ENCODE assay signal across 15 mouse cellular contexts in genomic region chr3:101660176-101660575, GRCm38 (mm10). TPM values are rescaled to one million over a fixed set of nuclear protein-coding genes. Genes with fewer than 3 reads are reported as not detected.
DNase-seq lines count a peak whose midpoint lies in the region; ATAC-seq lines count a peak whose summit lies in the region.
"Had no signal": no experiment of that assay in that cellular context is flagged by ENCODE, and none has a peak within 500 bp of the region (broad histone marks: within the 10 kb centered on the region; RNA-seq: fewer than 3 reads in every experiment).

No protein-coding gene starts in this region.

- DNase-seq in forebrain, embryonic 10.5 days (ENCODE audit: extremely low spot score, low spot score): no peak
- DNase-seq in adrenal gland, postnatal 36 days: no peak
- DNase-seq in cerebellum, adult 11 months: no peak
- no peak for DNase-seq in cerebellum, adult 11-12 months
- DNase-seq: adrenal gland, adult 2 months; gastrocnemius, postnatal 10 days; kidney, postnatal 10 days; thymus, postnatal 14 days had no signal

- no peaks in the 10 kb centered on the region for H3K36me3 ChIP-seq in forebrain, embryonic 13.5 days (ENCODE audit: poor library complexity, severe bottlenecking)
- H3K36me3 ChIP-seq in forebrain, embryonic 10.5 days (replicated peaks): no peaks in the 10 kb centered on the region
- H3K36me3 ChIP-seq in forebrain, embryonic 15.5 days: no peaks in the 10 kb centered on the region
- H3K36me3 ChIP-seq in hindbrain, embryonic 16.5 days (ENCODE audit: control insufficient read depth, insufficient read depth, low read length): no peaks in the 10 kb centered on the region
- no peaks in the 10 kb centered on the region for H3K36me3 ChIP-seq in midbrain, embryonic 13.5 days
- H3K36me3 ChIP-seq: limb, embryonic 10.5 days had no signal

- H3K27ac ChIP-seq in forebrain, embryonic 13.5 days: peak overlapping the region; percentile 55
- no peak overlapping the region for H3K27ac ChIP-seq in forebrain, embryonic 10.5 days
- H3K27ac ChIP-seq in forebrain, embryonic 15.5 days (replicated peaks): peak overlapping the region; percentile 41
- H3K27ac ChIP-seq in hindbrain, embryonic 16.5 days (ENCODE audit: low read depth, low read length): peak overlapping the region; percentile 70
- H3K27ac ChIP-seq in midbrain, embryonic 13.5 days: peak overlapping the region; percentile 84
- H3K27ac ChIP-seq: limb, embryonic 10.5 days; liver, embryonic 14.5 days had no signal

- no peak for ATAC-seq in forebrain, embryonic 13.5 days
- 0 out of 2 replicates have a peak, but pooled peaks have one; percentile 3 for ATAC-seq in forebrain, embryonic 15.5 days (replicated peaks)
- ATAC-seq in hindbrain, embryonic 16.5 days: 0 out of 2 replicates have a peak, but pooled peaks have one; percentile 3
- peak; percentile 43; the same call in 1 of the 2 replicates for ATAC-seq in midbrain, embryonic 13.5 days

- 83% methylated on average over 4 of the region's 4 CpGs for WGBS in forebrain, embryonic 13.5 days
- 92% methylated on average over 4 of the region's 4 CpGs for WGBS in forebrain, embryonic 10.5 days
- WGBS in forebrain, embryonic 15.5 days: 89% methylated on average over 4 of the region's 4 CpGs
- 83% methylated on average over 4 of the region's 4 CpGs for WGBS in hindbrain, embryonic 16.5 days
- 87% methylated on average over 4 of the region's 4 CpGs for WGBS in midbrain, embryonic 13.5 days

- H3K9ac ChIP-seq in forebrain, embryonic 13.5 days: no peak overlapping the region
- H3K9ac ChIP-seq in forebrain, embryonic 15.5 days (replicated peaks): no peak overlapping the region
- no peak overlapping the region for H3K9ac ChIP-seq in hindbrain, embryonic 16.5 days (ENCODE audit: low read depth, low read length)
- H3K9ac ChIP-seq in midbrain, embryonic 13.5 days (replicated peaks): no peak overlapping the region
- H3K9ac ChIP-seq: liver, embryonic 14.5 days had no signal

- no peaks in the 10 kb centered on the region for H3K27me3 ChIP-seq in forebrain, embryonic 13.5 days
- H3K27me3 ChIP-seq in forebrain, embryonic 10.5 days (ENCODE audit: poor library complexity, severe bottlenecking): no peaks in the 10 kb centered on the region
- no peaks in the 10 kb centered on the region for H3K27me3 ChIP-seq in forebrain, embryonic 15.5 days
- H3K27me3 ChIP-seq in hindbrain, embryonic 16.5 days (replicated peaks; ENCODE audit: control insufficient read depth, insufficient read depth, low read length): no peaks in the 10 kb centered on the region
- no peaks in the 10 kb centered on the region for H3K27me3 ChIP-seq in midbrain, embryonic 13.5 days

- H3K9me3 ChIP-seq in forebrain, embryonic 13.5 days (replicated peaks): no peaks in the 10 kb centered on the region
- no peaks in the 10 kb centered on the region for H3K9me3 ChIP-seq in forebrain, embryonic 10.5 days
- H3K9me3 ChIP-seq in forebrain, embryonic 15.5 days: no peaks in the 10 kb centered on the region
- no peaks in the 10 kb centered on the region for H3K9me3 ChIP-seq in hindbrain, embryonic 16.5 days (ENCODE audit: control insufficient read depth, low read length)
- H3K9me3 ChIP-seq in midbrain, embryonic 13.5 days: no peaks in the 10 kb centered on the region
- H3K9me3 ChIP-seq: limb, embryonic 10.5 days had no signal

- peaks cover 19% of the 10 kb centered on the region for H3K4me1 ChIP-seq in forebrain, embryonic 13.5 days
- peaks cover 21% of the 10 kb centered on the region for H3K4me1 ChIP-seq in forebrain, embryonic 10.5 days
- H3K4me1 ChIP-seq in forebrain, embryonic 15.5 days: peaks cover 15% of the 10 kb centered on the region
- peaks cover 16% of the 10 kb centered on the region for H3K4me1 ChIP-seq in hindbrain, embryonic 16.5 days (ENCODE audit: control insufficient read depth, insufficient read depth, low read depth, low read length)
- peaks cover 22% of the 10 kb centered on the region for H3K4me1 ChIP-seq in midbrain, embryonic 13.5 days (replicated peaks)

- H3K4me3 ChIP-seq in forebrain, embryonic 13.5 days: no peak overlapping the region
- H3K4me3 ChIP-seq in forebrain, embryonic 10.5 days: no peak overlapping the region
- no peak overlapping the region for H3K4me3 ChIP-seq in forebrain, embryonic 15.5 days
- no peak overlapping the region for H3K4me3 ChIP-seq in hindbrain, embryonic 16.5 days (ENCODE audit: low read length)
- H3K4me3 ChIP-seq in midbrain, embryonic 13.5 days (replicated peaks): no peak overlapping the region
- H3K4me3 ChIP-seq: limb, embryonic 10.5 days had no signal

- H3K4me2 ChIP-seq in forebrain, embryonic 13.5 days: no peak overlapping the region
- H3K4me2 ChIP-seq in forebrain, embryonic 15.5 days (replicated peaks): no peak overlapping the region
- no peak overlapping the region for H3K4me2 ChIP-seq in hindbrain, embryonic 16.5 days (ENCODE audit: low read length)
- H3K4me2 ChIP-seq in midbrain, embryonic 13.5 days (replicated peaks): no peak overlapping the region
- H3K4me2 ChIP-seq: heart, embryonic 11.5 days had no signal

RNA-seq across cellular contexts. Expression of gene Atp1a1, which starts 55.7 kb away (rescaled TPM):
- 32.5 and 34.0 TPM in 2 replicates for polyA plus RNA-seq in forebrain, embryonic 13.5 days (2015; fragmentation: Nextera tagmentation; extraction: Ambion mirVana)
- 42.8 and 48.2 TPM in 2 replicates for polyA plus RNA-seq in forebrain, embryonic 10.5 days (2016; fragmentation: Nextera tagmentation; extraction: Ambion mirVana)
- polyA plus RNA-seq in forebrain, embryonic 15.5 days (2015; fragmentation: Nextera tagmentation; extraction: Ambion mirVana): 39.7 and 43.7 TPM in 2 replicates
- polyA plus RNA-seq in hindbrain, embryonic 16.5 days (2015; fragmentation: Nextera tagmentation; extraction: Ambion mirVana): 67.5 and 74.9 TPM in 2 replicates
- 37.8 and 40.6 TPM in 2 replicates for polyA plus RNA-seq in midbrain, embryonic 13.5 days (2015; fragmentation: Nextera tagmentation; extraction: Ambion mirVana)
- total RNA-seq in adrenal gland, postnatal 36 days (2021): 100 to 1,000 TPM; 823 to 834 TPM
